Mouse (Mus musculus) stomach, postnatal 0 days (tissue): ENCODE results near the gene Ebf3. TPM values are rescaled to one million over a fixed set of nuclear protein-coding genes. Genes with fewer than 3 reads are reported as not detected.

Experiments used
- ATAC-seq: fragments of 200-750 bp; cut with Nextera tagmentation; 2 replicates; pipeline ENCODE4 v1.8.0; 2017; ENCODE audit not compliant: low FRiP score, low TSS enrichment
- DNase-seq: peaks from one replicate; pipeline ENCODE4 v3.0.0-alpha.2; 2016; ENCODE audit warnings: low spot score
- H3K27ac ChIP-seq: fragments of 300-500 bp; sonication (generic); replicated peaks from 2 replicates; pipeline ENCODE4 v1.5.1; 2014; ENCODE audit warnings: mild to moderate bottlenecking, control low read depth
- H3K27me3 ChIP-seq: fragments of 300-500 bp; sonication (generic); 2 replicates; pipeline ENCODE4 v1.6.1; 2014; ENCODE audit warnings: low read length; ENCODE audit not compliant: control insufficient read depth, insufficient read depth
- H3K36me3 ChIP-seq: fragments of 300-500 bp; sonication (generic); 2 replicates; pipeline ENCODE4 v1.6.1; 2014; ENCODE audit warnings: low read length, mixed read lengths; ENCODE audit not compliant: control insufficient read depth, insufficient read depth
- H3K4me1 ChIP-seq: fragments of 300-500 bp; sonication (generic); replicated peaks from 2 replicates; pipeline ENCODE4 v1.6.1; 2014; ENCODE audit warnings: antibody characterized with exemption; ENCODE audit not compliant: control insufficient read depth, insufficient read depth
- H3K4me2 ChIP-seq: fragments of 300-500 bp; sonication (generic); replicated peaks from 2 replicates; pipeline ENCODE4 v1.6.1; 2014; ENCODE audit warnings: low read depth, mild to moderate bottlenecking, control low read depth, moderate library complexity
- H3K4me3 ChIP-seq: fragments of 300-500 bp; sonication (generic); 2 replicates; pipeline ENCODE4 v1.5.1; 2014; ENCODE audit warnings: low read depth, low read length, control low read depth
- H3K9ac ChIP-seq: fragments of 300-500 bp; sonication (generic); 2 replicates; pipeline ENCODE4 v1.6.1; 2014; ENCODE audit warnings: mild to moderate bottlenecking, low read length, control low read depth, mixed read lengths
- H3K9me3 ChIP-seq: fragments of 300-500 bp; sonication (generic); 2 replicates; pipeline ENCODE4 v1.6.1; 2016; ENCODE audit warnings: low read length; ENCODE audit not compliant: control insufficient read depth
- CTCF ChIP-seq: IDR thresholded peaks from 2 replicates; pipeline ENCODE4 v1.5.1; 2016; ENCODE audit warnings: antibody characterized with exemption, low read depth, mild to moderate bottlenecking, moderate library complexity
- EP300 ChIP-seq: optimal IDR thresholded peaks from 2 replicates; pipeline ENCODE3; 2016; ENCODE audit warnings: antibody characterized with exemption
- WGBS: fragments of 180-500 bp; shearing (Covaris S2); extraction: QIAGEN DNeasy Blood & Tissue Kit; methylation state at CpG from one replicate; pipeline ENCODE4 v1.1.7; 2014; 5-methylcytosine and 5-hydroxymethylcytosine counted together
- polyA plus RNA-seq: library from polyadenylated mRNA; unstranded; fragments of >200 nt; fragmentation: Nextera tagmentation; extraction: Ambion mirVana; gene quantifications from 2 replicates; pipeline ENCODE4 v1.2.1, GENCODE M21; 2015

Gene Ebf3
- polyA plus RNA-seq, 1 experiment from 2014 or later = 0.58 TPM

DNA sequence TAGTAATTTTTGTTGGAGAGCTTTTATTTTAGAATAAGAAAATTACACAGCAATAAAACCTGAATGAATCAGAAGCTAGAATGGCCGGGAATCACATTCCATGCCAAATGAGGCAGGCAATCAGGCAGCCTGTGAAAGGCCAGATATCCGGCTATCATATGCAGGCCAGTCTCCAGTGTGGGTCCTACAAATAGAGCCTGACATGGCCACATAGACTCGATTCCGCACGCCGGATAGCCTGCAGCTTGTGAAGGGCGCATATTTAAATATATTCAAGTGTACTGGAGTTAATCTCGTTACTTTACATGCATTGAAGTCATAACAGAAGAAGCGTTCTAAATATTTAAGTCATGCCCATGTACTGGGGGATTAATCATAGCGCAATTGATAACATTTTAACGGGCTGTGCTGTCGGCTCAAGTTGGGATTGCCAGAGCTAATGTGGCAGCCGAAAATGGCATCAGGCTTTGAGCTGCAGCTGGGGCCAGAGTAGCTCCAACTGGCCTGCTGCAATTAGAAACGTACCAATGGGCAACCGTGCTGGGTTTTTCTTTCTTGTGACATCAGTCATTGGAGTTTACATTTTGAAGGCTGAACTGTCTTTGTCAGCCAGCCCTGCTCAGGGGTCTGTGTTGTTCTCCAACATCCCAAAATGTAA, 104.4 kb downstream of the Ebf3 start:
- H3K4me2 ChIP-seq = no peak overlapping the region
- no peaks in the 10 kb centered on the region for H3K4me1 ChIP-seq
- no peak overlapping the region for H3K4me3 ChIP-seq
- H3K9ac ChIP-seq = no peak overlapping the region
- H3K27ac ChIP-seq = no peak overlapping the region
- no peak for DNase-seq
- no peak for TF ChIP-seq CTCF
- TF ChIP-seq EP300 = no peak
- H3K9me3 ChIP-seq = no peaks in the 10 kb centered on the region
- 82% methylated on average over 15 of the region's 15 CpGs for WGBS
- no peaks in the 10 kb centered on the region for H3K27me3 ChIP-seq
- no peak for ATAC-seq
- H3K36me3 ChIP-seq = no peaks in the 10 kb centered on the region

DNA sequence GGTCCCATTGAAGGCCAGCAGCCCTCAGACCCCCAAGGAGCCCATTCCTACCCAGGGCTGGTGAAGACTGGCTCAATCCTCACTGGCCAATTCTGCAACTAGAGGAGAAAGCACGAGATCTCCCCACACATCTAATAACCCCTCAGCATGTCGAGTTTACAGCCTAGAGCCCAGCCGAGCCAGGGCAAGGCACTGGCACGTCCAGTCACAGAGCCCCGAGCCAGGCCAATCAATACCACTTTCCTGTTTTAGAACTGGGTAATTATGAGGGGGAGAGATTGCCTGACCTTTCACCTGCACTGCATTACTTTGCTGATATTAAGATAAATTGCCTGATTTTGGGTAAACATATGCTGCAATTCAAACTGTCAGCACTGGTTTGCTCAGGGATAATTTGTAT, 105.7 kb downstream of the Ebf3 start:
- DNase-seq (no peak), ATAC-seq (no peak)
- H3K36me3 ChIP-seq = no peaks in the 10 kb centered on the region
- H3K4me1 ChIP-seq = no peaks in the 10 kb centered on the region
- no peak overlapping the region for H3K4me2 ChIP-seq
- no peak overlapping the region for H3K9ac ChIP-seq
- TF ChIP-seq CTCF (no peak), EP300 (no peak)
- 60% methylated on average over 5 of the region's 5 CpGs for WGBS
- H3K9me3 ChIP-seq = no peaks in the 10 kb centered on the region
- H3K4me3 ChIP-seq = no peak overlapping the region
- H3K27me3 ChIP-seq = no peaks in the 10 kb centered on the region
- H3K27ac ChIP-seq = no peak overlapping the region

DNA sequence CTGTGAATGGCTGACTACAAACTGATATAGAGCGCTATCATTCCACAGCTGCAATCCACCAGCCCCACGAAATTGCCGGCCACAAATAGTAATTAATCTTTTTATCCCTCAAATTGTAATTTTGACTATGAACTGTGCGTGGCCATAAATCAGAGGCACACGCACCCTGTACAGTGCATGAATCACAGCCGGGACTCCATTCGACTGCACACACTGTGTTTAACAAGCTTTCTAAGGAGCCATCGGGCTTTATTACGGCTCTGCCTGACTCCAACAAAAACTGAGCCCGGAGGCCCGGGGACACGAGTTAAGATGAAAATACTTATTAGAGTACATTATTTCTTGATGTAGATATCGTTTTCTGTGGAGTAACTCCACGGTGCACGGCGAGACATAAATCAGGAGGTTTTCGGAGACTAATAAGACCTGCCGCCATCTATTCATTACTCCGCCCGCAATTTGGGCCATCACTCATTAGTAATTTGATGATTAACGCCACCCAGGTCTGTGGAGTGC, 107.4 kb downstream of the Ebf3 start:
- no peak overlapping the region for H3K9ac ChIP-seq
- no peak overlapping the region for H3K27ac ChIP-seq
- no peak overlapping the region for H3K4me3 ChIP-seq
- 59% methylated on average over 21 of the region's 21 CpGs for WGBS
- H3K27me3 ChIP-seq = no peaks in the 10 kb centered on the region
- H3K4me2 ChIP-seq = no peak overlapping the region
- H3K9me3 ChIP-seq = no peaks in the 10 kb centered on the region
- no peak for TF ChIP-seq EP300
- TF ChIP-seq CTCF = no peak
- H3K4me1 ChIP-seq = no peaks in the 10 kb centered on the region
- ATAC-seq = no peak
- H3K36me3 ChIP-seq = no peaks in the 10 kb centered on the region
- DNase-seq = no peak

DNA sequence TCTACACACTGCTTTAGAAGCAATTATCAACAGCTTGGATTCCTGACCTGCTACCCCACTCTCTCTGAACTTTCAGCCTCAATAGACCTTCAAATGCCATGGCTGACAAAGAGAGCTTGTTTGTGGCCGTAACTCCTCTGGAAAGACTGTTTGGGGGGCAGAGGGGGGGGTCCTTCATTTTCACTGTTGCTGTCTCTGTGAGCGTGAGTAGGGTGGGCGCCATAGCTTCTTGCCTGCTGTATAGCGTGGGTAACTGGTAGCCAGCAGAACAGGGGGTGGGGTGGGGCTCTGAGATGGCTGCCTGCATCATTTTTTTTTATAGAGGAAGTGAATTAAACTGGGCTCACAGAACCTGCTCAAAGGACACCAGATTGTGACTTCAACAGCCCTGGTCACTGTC, 114.7 kb downstream of the Ebf3 start:
- no peak for DNase-seq
- no peaks in the 10 kb centered on the region; the same call in 1 of the 2 replicates for H3K4me1 ChIP-seq
- no peak overlapping the region for H3K27ac ChIP-seq
- no peaks in the 10 kb centered on the region for H3K27me3 ChIP-seq
- no peak overlapping the region for H3K4me2 ChIP-seq
- no peaks in the 10 kb centered on the region for H3K36me3 ChIP-seq
- no peak overlapping the region for H3K9ac ChIP-seq
- 93% methylated on average over 4 of the region's 4 CpGs for WGBS
- H3K9me3 ChIP-seq = no peaks in the 10 kb centered on the region
- ATAC-seq = no peak
- no peak overlapping the region for H3K4me3 ChIP-seq
- no peak for TF ChIP-seq EP300
- no peak for TF ChIP-seq CTCF

DNA sequence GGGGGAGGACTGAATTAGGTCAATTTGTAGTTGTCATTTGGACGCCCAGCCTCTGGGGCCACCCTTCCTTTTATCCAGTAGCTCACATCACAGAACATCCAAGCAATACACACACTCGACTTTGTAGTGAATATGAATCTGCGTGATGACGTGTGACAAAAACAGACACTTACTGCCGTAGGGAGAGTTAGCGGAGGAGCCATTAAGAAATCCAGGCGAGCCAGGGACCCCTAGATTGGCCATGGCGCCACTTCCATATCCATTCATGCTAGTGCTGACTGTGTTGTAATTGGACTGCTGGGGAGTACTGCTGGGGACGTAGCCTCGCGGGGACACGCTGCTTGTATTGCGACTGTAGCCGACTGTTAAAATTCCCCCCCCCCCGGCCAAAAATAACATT, 115.3 kb downstream of the Ebf3 start:
- DNase-seq = no peak
- Histone ChIP-seq H3K4me2 (no peak overlapping the region), H3K9ac (no peak overlapping the region), H3K4me1 (no peaks in the 10 kb centered on the region; the same call in 1 of the 2 replicates), H3K9me3 (no peaks in the 10 kb centered on the region), H3K27ac (no peak overlapping the region), H3K36me3 (no peaks in the 10 kb centered on the region), H3K27me3 (no peaks in the 10 kb centered on the region), H3K4me3 (no peak overlapping the region)
- no peak for ATAC-seq
- TF ChIP-seq CTCF (no peak), EP300 (no peak)
- 93% methylated on average over 15 of the region's 15 CpGs for WGBS
